Mouse (Mus musculus) C2C12 (cell line): ENCODE measurements around the gene Tnfsf4. TPM values are rescaled to one million over a fixed set of nuclear protein-coding genes. Genes with fewer than 3 reads are reported as not detected.

Source experiments
- H3K27me3 ChIP-seq: one replicate; pipeline ENCODE4 v1.6.1; 2011; ENCODE audit not compliant: control insufficient read depth, insufficient read depth, insufficient read length
- H3K36me3 ChIP-seq: one replicate; pipeline ENCODE4 v1.6.1; 2011; ENCODE audit not compliant: control insufficient read depth, insufficient read depth
- H3K4me3 ChIP-seq: one replicate; pipeline ENCODE4 v1.5.1; 2011; ENCODE audit warnings: mild to moderate bottlenecking, control low read depth; ENCODE audit not compliant: poor library complexity, insufficient read depth, severe bottlenecking
- H3K79me2 ChIP-seq: one replicate; pipeline ENCODE4 v1.6.1; 2011; ENCODE audit not compliant: control insufficient read depth, insufficient read depth
- H3K79me3 ChIP-seq: one replicate; pipeline ENCODE4 v1.6.1; 2011; ENCODE audit warnings: low read depth, control low read depth
- H3ac ChIP-seq: one replicate; pipeline ENCODE3; 2011; ENCODE audit warnings: low read depth; ENCODE audit not compliant: control insufficient read depth, insufficient read length
- CEBPB ChIP-seq: IDR thresholded peaks from one replicate; pipeline ENCODE4 v1.6.1; 2011; ENCODE audit warnings: low read depth, mild to moderate bottlenecking, control low read depth, moderate library complexity
- CTCF ChIP-seq: IDR thresholded peaks from one replicate; pipeline ENCODE4 v1.5.1; 2011; ENCODE audit not compliant: control insufficient read depth, insufficient read depth, insufficient read length
- FOSL1 ChIP-seq: IDR thresholded peaks from one replicate; pipeline ENCODE4 v1.8.0; 2011; ENCODE audit warnings: mild to moderate bottlenecking, low read length; ENCODE audit not compliant: poor library complexity, insufficient read depth, severe bottlenecking
- MAX ChIP-seq: IDR thresholded peaks from one replicate; pipeline ENCODE4 v1.6.1; 2011; ENCODE audit warnings: mild to moderate bottlenecking, control low read depth
- MYOD1 ChIP-seq: IDR thresholded peaks from one replicate; pipeline ENCODE4 v1.6.1; 2011; ENCODE audit warnings: low read depth; ENCODE audit not compliant: control insufficient read depth, insufficient read length
- MYOG ChIP-seq: IDR thresholded peaks from one replicate; pipeline ENCODE4 v1.6.1; 2011; ENCODE audit not compliant: control insufficient read depth, insufficient read length; ENCODE audit errors: extremely low read depth
- USF1 ChIP-seq: IDR thresholded peaks from one replicate; pipeline ENCODE4 v1.6.1; 2011; ENCODE audit warnings: low read depth, mild to moderate bottlenecking, control low read depth, moderate library complexity
- polyA plus RNA-seq: library from polyadenylated mRNA; unstranded; fragments of >200 nt; fragmentation: generic; extraction: Trizol; gene quantifications from one replicate; pipeline ENCODE4 v1.2.1, GENCODE M21; 2012; ENCODE audit warnings: missing spikeins

Tnfsf4 gene
- polyA plus RNA-seq, 1 experiment = not detected

DNA sequence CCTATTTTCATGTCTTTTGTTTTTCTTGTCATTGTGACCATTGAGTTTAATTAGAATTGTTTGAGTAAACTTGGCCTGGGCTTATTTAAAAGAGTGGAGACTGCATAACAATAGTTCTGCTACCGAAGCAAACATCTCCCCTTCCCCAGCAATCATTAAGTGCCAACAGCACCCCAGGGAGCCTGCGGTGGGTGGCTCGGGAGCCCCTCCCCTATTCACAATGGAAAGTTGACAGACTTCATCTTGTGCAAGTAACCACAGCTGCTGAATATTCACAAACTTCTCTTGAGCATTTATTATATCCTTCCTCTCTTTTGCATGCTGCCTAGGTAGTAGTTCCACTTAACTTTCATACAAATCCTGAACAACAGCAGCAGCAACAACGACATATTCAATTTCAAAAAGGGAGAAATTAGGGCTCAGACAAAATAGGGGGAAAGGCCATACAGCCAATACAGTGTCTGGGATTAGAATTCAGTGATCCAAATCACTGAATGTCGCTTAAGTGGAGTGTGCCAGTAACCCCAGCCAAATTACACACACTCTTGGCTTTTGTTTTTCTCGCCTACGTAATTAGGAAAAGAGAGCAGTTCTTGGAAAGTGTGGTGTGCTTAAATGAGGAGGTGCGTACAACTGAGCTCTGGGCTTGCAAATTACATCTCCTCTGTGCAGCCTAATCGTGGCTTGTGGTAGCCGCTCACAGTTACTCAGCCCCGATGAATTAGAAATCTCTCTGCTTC is 15.4 kb upstream of the Tnfsf4 start:
- Histone ChIP-seq H3K79me2 (no peaks in the 10 kb centered on the region), H3K36me3 (no peaks in the 10 kb centered on the region), H3K79me3 (no peaks in the 10 kb centered on the region), H3ac (no peak overlapping the region), H3K27me3 (no peaks in the 10 kb centered on the region), H3K4me3 (no peak overlapping the region)
- TF ChIP-seq CTCF (no peak), MYOG (no peak), USF1 (no peak), MAX (no peak), FOSL1 (no peak), CEBPB (no peak), MYOD1 (no peak)

DNA sequence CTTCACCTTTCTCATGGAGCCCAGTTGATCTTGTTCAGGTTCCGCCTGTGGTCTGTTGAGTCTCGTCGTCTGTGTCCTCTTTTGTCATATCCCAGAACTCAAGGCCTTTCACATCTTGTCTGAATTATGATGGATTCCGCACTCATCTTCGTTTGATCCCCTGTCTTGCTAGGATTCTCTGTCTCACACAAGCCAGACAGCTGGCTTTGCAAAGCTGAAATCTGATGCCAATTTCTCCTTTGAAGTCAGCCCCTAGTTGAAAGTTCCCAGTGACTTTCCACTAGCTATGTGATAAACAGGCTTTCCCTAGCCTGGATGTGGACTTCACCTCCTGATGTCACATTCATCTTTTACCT is 14.8 kb upstream of the Tnfsf4 start:
- no peak for TF ChIP-seq MYOG
- no peak for TF ChIP-seq FOSL1
- no peak for TF ChIP-seq MYOD1
- TF ChIP-seq CEBPB = no peak
- TF ChIP-seq MAX = no peak
- TF ChIP-seq USF1 = no peak
- TF ChIP-seq CTCF = no peak
- no peak overlapping the region for H3K4me3 ChIP-seq

DNA sequence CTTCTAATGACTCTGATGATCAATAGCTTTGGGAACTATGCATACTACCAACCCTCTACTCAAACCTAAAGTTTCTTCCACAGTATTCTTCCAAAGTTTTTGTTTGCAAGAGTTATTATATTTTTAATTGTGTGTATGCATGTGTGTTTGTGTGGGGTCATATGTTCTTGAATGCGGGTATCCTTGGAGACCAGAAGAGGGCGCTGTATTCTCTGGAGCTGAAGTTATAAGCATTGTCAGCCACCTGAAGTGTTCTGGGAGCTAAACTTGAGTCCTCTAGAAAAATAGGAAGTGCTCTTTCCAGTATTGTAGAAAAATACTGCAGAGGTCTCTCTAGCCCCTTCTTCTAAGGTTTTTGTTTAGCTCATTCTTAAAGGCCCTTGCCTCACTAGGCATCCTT is 5.1 kb upstream of the Tnfsf4 start:
- H3K79me2 ChIP-seq = no peaks in the 10 kb centered on the region
- no peaks in the 10 kb centered on the region for H3K79me3 ChIP-seq
- H3K4me3 ChIP-seq = no peak overlapping the region
- H3K36me3 ChIP-seq = no peaks in the 10 kb centered on the region
- H3K27me3 ChIP-seq = no peaks in the 10 kb centered on the region
- no peak overlapping the region for H3ac ChIP-seq
- TF ChIP-seq CTCF = no peak
- no peak for TF ChIP-seq FOSL1
- no peak for TF ChIP-seq CEBPB
- TF ChIP-seq MYOD1 = no peak
- TF ChIP-seq MYOG = no peak
- TF ChIP-seq MAX = no peak
- TF ChIP-seq USF1 = no peak

More for the DNA sequence above, 14.8 kb upstream of the Tnfsf4 start:
- H3K79me3 ChIP-seq = no peaks in the 10 kb centered on the region
- no peaks in the 10 kb centered on the region for H3K36me3 ChIP-seq
- no peak overlapping the region for H3ac ChIP-seq
- no peaks in the 10 kb centered on the region for H3K27me3 ChIP-seq
- H3K79me2 ChIP-seq = no peaks in the 10 kb centered on the region

GRCm38 (mm10) chr1:161392906-161393305 is 2.3 kb upstream of the Tnfsf4 start:
- no peak overlapping the region for H3K4me3 ChIP-seq
- TF ChIP-seq MYOG (no peak), FOSL1 (no peak), CEBPB (no peak), MAX (no peak), USF1 (no peak), CTCF (no peak), MYOD1 (peak; percentile 54)
- H3K27me3 ChIP-seq = no peaks in the 10 kb centered on the region
- H3ac ChIP-seq = no peak overlapping the region
- no peaks in the 10 kb centered on the region for H3K79me3 ChIP-seq
- H3K36me3 ChIP-seq = no peaks in the 10 kb centered on the region
- H3K79me2 ChIP-seq = no peaks in the 10 kb centered on the region

GRCm38 (mm10) chr1:161395610-161396009 is 401 bp downstream of the Tnfsf4 start:
- Histone ChIP-seq H3K79me2 (no peaks in the 10 kb centered on the region), H3K79me3 (no peaks in the 10 kb centered on the region), H3K4me3 (no peak overlapping the region), H3ac (no peak overlapping the region), H3K36me3 (no peaks in the 10 kb centered on the region), H3K27me3 (no peaks in the 10 kb centered on the region)
- TF ChIP-seq MAX (no peak), MYOD1 (peak; percentile 33)

DNA sequence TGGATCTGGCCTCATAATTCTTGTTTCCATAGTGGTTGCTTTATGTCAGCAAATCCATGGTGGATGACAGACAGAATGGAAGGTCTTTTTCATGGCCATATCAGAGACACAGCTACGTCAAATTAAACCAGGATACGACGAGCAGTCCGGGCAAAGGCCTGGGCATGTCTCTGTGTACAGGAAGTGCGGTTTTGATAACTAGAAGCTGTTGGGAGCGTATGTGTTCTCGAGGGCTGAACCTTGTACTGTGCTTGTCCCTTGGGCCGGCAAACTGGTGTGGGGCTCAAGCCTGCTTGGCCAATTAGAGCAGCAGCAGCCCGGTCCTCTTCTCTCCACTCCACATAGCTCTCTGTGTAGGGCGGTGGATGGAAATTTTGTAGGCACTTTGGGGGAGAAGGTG is 1.1 kb downstream of the Tnfsf4 start:
- H3K79me2 ChIP-seq = no peaks in the 10 kb centered on the region
- TF ChIP-seq MYOD1 (no peak), CEBPB (no peak), MAX (no peak), CTCF (no peak), USF1 (no peak), FOSL1 (no peak), MYOG (no peak)
- H3K36me3 ChIP-seq = no peaks in the 10 kb centered on the region
- no peak overlapping the region for H3K4me3 ChIP-seq
- no peaks in the 10 kb centered on the region for H3K79me3 ChIP-seq
- H3K27me3 ChIP-seq = no peaks in the 10 kb centered on the region
- H3ac ChIP-seq = no peak overlapping the region
